Mouse (Mus musculus) cerebellum, adult 18-20 months (tissue): ENCODE measurements around the gene Tefm.
"Not testable (repeated sequence)": the region's sequence is repeated elsewhere in the genome, so short reads cannot be mapped to it uniquely, and the experiment has no call there.

Experiments
- DNase-seq, 2 experiments: peaks; one replicate each; pipeline ENCODE4 v3.0.0; 2021

The Tefm gene

GRCm38 (mm10) chr11:80155961-80156360, 14.0 kb upstream of the Tefm start:
- no peak for DNase-seq

DNA sequence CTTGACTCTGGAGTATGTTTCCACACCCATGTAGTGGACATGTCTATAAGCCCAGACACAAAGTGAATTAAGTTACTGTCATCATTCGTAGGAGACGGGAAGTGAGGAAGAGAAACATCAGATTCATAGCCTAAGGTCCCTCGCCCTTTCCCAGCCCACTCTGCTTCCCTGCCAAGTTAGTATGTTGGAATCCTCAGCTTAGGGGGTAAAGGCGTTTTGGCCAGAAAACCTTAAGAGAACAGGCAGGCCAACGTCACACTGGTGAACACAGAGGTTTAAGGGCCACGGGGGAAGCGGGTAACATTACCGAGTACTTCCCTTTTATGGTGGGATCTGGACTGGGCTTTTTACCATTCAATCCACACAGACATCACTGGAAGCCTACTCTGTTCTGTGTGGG, 13.6 kb upstream of the Tefm start:
- DNase-seq, result no peak

DNA sequence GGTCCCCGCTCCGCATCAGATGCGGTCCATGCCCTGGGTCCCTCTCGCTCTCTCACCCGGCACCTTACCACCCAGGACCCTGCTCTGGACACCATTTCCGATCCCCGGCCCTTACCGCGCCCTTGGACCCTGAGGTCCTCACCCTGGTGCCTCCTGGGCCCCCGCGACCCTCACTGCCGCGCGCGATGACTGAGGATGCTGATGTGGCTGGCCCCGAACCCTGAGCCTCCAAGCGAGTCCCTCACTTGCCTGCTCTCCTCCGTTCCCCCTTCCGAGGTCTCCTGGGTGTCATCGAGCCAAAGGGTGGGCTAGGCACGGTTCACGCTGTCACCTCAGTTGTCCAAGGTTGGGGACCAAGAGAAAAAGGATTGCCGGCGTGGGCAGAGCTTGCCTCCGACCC, 12.5 kb upstream of the Tefm start:
- no peak for DNase-seq

GRCm38 (mm10) chr11:80153857-80154495, 12.0 kb upstream of the Tefm start, which contains the start of gene Adap2:
Gene Adap2 (plus strand): TSS chr11:80154105.
- peak; percentile 52 to 54 for DNase-seq

DNA sequence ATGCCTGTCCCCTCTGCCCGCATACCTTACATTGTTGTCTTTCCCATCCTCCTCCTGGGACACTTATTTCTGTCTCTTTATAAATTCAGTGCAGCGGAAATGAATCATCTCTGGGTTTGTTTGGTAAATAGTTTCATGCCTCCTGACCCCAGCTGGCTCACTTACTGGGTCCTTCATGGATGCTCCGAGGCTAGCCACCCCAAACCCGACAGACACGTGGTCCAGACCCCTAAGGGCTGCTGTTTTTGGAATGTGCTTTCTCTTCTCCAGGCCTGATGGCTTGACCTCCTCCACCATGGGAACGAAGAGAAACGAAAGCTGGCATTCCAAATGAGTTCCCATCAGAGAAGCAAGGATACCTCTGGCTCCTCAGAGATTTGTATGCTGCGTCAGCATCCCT, 10.4 kb upstream of the Tefm start:
- DNase-seq, result no peak

DNA sequence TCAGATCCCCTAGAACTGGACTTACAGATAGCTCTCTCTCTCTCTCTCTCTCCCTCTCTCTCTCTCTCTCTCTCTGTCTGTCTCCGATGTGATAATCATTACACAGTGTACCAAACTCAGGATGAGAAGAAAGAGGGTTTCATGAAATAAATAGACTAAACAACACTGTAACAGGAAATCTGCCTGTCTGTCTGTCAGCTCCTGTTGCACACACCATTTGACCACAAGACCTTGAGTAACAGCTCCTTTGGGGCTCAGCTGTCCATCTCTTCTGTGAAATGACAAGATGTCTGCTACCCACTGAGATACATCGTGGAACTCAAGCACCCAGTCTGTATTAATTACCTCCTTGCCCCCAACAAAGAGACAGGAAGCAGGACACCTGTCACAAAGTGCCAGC, 9.6 kb upstream of the Tefm start:
- DNase-seq, result no peak

DNA sequence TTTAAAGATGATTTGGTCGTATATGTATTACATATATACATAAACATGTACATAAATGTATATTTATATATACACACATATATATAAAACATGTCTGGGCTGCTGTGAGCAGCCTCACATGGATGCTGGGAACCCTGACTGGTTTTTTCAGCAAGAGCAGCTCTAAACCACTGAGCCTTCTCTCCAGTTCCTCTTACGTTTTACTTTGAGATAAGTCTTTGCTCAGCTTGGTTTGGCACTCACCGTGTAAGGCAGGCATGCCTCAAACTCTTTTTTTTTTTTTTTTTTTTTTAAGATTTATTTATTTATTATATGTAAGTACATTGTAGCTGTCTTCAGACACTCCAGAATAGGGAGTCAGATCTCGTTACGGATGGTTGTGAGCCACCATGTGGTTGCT, 8.6 kb upstream of the Tefm start:
- DNase-seq, result no peak

DNA sequence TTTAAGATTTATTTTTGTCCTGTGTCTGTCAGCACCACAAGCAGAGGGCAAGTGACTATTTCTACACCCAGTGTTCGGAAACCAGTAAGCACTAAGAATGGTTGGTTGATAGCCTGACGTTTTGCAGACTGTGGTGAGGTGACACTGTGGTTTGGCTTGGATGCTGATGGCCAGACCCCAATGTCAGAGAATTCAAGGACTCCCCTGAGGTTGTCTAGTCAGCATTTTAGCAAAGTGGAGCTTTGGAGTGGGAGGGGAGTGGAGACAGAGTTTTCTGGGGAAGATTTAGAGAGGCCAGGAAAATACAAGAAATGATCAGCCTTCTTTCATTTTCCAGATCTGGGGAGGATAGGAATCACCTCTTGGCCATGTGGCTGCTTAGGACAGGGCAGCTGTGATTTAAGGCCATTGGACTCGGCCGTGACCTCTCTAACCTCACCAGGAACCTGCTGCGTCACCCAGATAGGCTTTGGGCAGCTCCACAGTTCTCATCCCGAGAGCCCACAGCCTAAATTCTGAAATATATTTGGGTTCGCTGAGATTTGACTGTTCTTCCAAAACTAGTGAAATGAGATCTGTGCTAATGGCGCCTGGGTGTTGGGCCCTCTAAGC, 7.5 kb upstream of the Tefm start:
- no peak for DNase-seq

DNA sequence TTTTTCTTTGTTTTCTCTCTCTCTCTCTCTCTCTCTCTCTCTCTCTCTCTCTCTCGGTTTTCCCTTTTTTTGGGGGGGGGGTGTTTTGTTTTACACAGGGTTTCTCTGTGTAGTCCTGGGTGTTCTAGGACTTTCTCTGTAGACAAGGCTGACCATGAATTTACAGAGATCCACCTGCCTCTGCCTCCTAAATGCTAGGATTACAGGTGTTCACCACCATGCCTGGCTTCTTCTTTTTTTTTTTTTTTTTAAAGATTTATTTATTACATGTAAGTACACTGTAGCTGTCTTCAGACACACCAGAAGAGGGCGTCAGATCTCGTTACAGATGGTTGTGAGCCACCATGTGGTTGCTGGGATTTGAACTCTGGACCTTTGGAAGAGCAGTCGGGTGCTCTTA, 7.0 kb upstream of the Tefm start:
- DNase-seq, result not testable (repeated sequence)

DNA sequence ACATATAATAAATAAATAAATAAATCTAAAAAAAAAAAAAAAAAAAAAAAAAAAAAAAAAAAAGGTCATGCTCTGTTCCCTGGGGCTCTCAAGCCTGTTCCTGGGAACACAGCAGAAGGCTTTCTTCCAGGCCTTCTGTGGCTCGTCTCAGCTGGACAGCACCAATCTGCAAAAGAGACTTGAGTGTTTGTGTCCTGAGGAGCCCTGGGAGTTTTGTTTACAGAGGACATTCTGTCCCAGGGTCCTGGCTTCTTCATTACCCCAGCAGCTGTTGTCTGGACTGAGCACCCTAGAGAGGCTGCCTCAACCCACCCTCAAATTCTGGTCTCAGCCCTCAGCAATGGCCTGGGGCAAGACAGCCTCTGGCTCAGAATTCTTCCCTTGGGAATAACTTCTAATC, 6.3 kb upstream of the Tefm start:
- peak in 1 of 2 experiments; percentile 11 for DNase-seq

- DNase-seq, result no peak
These were observed 5.8 kb upstream of the Tefm start for GRCm38 (mm10) chr11:80147748-80148147.

DNA sequence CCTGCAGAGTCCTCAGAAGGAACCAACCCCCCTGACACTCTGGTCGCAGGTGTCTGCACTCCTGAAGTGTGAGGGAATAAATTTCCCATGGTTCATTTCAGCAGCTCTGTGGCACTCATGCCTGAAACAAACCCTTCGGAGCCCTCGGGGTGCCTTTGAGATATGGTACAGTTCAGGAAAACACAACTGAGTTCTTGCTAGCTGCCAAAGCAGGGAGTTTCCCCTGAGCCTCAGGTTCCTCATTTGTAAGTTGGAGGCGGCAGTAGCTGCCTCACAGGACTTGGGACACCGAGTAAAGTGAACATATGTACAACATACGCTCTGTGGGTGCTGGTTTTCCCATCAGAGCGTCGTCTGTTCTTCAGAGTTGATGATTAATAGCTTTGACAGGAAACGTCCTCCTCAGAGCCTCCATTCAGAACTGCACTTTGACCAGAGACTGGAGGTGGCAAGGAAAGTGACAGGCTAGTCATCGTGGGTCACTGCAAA, 3.9 kb upstream of the Tefm start:
- DNase-seq, result no peak

DNA sequence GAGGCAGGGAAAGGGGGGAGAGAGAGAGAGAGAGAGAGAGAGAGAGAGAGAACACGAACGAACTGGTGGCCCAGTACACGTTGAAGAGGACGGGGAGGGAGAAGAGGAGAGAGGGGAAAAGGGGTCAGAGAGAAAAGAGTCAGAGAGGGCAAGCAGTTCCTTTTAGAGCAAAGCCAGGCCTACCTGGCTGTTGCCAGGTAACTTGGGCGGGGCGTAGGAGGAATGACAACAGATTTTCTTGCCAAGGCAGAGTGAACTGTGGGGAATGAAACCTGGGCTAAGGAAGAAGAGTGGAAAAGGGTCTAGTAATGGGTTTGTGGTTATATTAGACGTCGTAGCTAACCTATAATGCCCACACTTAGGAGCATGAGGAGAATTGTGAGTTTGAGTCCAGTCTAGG, 897 bp upstream of the Tefm start:
- DNase-seq, result no peak

GRCm38 (mm10) chr11:80137773-80138172, 4.2 kb downstream of the Tefm start:
- no peak for DNase-seq

- peak in 1 of 2 experiments; percentile 6 for DNase-seq
These were observed 5.2 kb downstream of the Tefm start for GRCm38 (mm10) chr11:80136786-80137185.

GRCm38 (mm10) chr11:80135954-80136683, 5.9 kb downstream of the Tefm start:
- DNase-seq, result no peak

- DNase-seq, result no peak
These were observed 7.2 kb downstream of the Tefm start for GRCm38 (mm10) chr11:80134744-80135143.

DNA sequence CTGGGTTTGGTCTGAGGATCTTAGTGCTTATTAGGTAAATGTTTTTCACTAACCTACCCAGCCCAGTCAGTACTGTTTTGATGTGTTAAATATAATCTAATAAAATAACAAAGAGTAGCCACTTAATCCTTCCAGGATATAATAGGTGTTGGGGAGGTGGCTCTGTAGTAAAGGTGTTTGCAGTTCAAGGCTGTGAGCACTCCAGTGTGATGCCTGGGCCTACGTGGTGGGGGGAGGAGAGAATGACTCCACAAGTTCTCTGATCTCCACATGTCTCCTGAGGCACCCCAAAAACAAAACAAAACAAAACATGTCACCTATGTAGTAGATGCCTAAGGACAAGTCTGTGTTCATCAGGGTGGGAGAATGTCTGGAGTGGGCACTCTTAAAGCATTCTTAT, 9.9 kb downstream of the Tefm start:
- no peak for DNase-seq

- no peak for DNase-seq
These were observed 25.6 kb downstream of the Tefm start for GRCm38 (mm10) chr11:80116411-80116810.

- DNase-seq, result no peak
These were observed 37.6 kb downstream of the Tefm start for GRCm38 (mm10) chr11:80104407-80104806.

GRCm38 (mm10) chr11:80101298-80101697, 40.7 kb downstream of the Tefm start:
- no peak for DNase-seq

GRCm38 (mm10) chr11:80098444-80099056, 43.4 kb downstream of the Tefm start:
- no peak for DNase-seq

GRCm38 (mm10) chr11:80090555-80091164, 51.3 kb downstream of the Tefm start:
- no peak for DNase-seq
